12 mouse cellular contexts compared by ENCODE assay signal in genomic region chr11:21096590-21096989, GRCm38 (mm10). TPM values are rescaled to one million over a fixed set of nuclear protein-coding genes. Genes with fewer than 3 reads are reported as not detected.
DNase-seq lines count a peak whose midpoint lies in the region; ATAC-seq and TF ChIP-seq lines count a peak whose summit lies in the region.
"Had no signal": no experiment of that assay in that cellular context is flagged by ENCODE, and none has a peak within 500 bp of the region (broad histone marks: within the 10 kb centered on the region; RNA-seq: fewer than 3 reads in every experiment).

No protein-coding gene starts in this region.

- no peaks in the 10 kb centered on the region for H3K27me3 ChIP-seq in CH12.LX (replicated peaks)
- H3K27me3 ChIP-seq: forebrain, embryonic 15.5 days had no signal

- in situ Hi-C loops in CH12.LX (cut with MboI; ENCODE audit: low pct_ligation_motif_present, low pct_unique_long_range_greater_than_20kb, low sequenced_read_pairs): loop anchor here (10.0 kb wide), 1 partner anchor 182 kb away; no protein-coding TSS in a partner anchor

- peak; percentile 44; the same call in 1 of the 2 replicates for ATAC-seq in megakaryocyte-erythroid progenitor cell, adult 5-6 weeks (replicated peaks; ENCODE audit: low FRiP score, low TSS enrichment, poor library complexity, severe bottlenecking)
- ATAC-seq: forebrain, embryonic 15.5 days; intestine, embryonic 16.5 days had no signal

- H3K79me2 ChIP-seq in CH12.LX (replicated peaks; ENCODE audit: control insufficient read depth, extremely low read depth, insufficient read depth, poor library complexity, severe bottlenecking): peaks cover 32% of the 10 kb centered on the region

- DNase-seq in left cerebral cortex, adult 2 months (ENCODE audit: extremely low spot score in 1 of 2, low spot score in 2 of 2): no peak
- no peak for DNase-seq in left cerebral cortex, adult 11 months (ENCODE audit: low spot score)
- DNase-seq in CH12.LX (ENCODE audit: extremely low read depth): peak; percentile 36
- peak; percentile 51 for DNase-seq in T-cell, adult 2 months (ENCODE audit: low spot score)
- no peak for DNase-seq in frontal cortex, postnatal 25 days (ENCODE audit: low spot score in 2 of 2)
- DNase-seq in spleen, postnatal 4 days (ENCODE audit: low spot score in 2 of 2): no peak
- no peak for DNase-seq in kidney, adult 11 months
- DNase-seq: right cerebral cortex, adult 18-20 months had no signal

- no peaks in the 10 kb centered on the region for H3K9me3 ChIP-seq in CH12.LX (replicated peaks; ENCODE audit: low read length)
- H3K9me3 ChIP-seq: forebrain, embryonic 15.5 days had no signal

- no peak for TF ChIP-seq POLR2A in CH12.LX (IDR thresholded peaks at IDR 0.05; ENCODE audit: low read depth, low read length)

- no peak overlapping the region for H3K9ac ChIP-seq in CH12.LX (ENCODE audit: insufficient read depth, low read depth)
- H3K9ac ChIP-seq: forebrain, embryonic 15.5 days had no signal

- intact Hi-C loops in left cerebral cortex, adult 2 months (cut with DNase I): loop anchor here (10.0 kb wide), 1 partner anchor 358 kb away; no protein-coding TSS in a partner anchor

- peaks cover 0 to 25% of the 10 kb centered on the region in 2 experiments for H3K36me3 ChIP-seq in CH12.LX (replicated peaks in 1 of 2; ENCODE audit: control insufficient read depth in 1 of 2, insufficient read depth in 1 of 2, low read length in 1 of 2)
- H3K36me3 ChIP-seq: forebrain, embryonic 15.5 days had no signal

- no peak for TF ChIP-seq EP300 in CH12.LX (IDR thresholded peaks at IDR 0.05; ENCODE audit: low read length)

- no peak overlapping the region for H3K27ac ChIP-seq in left cerebral cortex, adult 2 months
- no peak overlapping the region for H3K27ac ChIP-seq in CH12.LX (ENCODE audit: insufficient read depth, low read depth)
- H3K27ac ChIP-seq: forebrain, embryonic 15.5 days had no signal

- peak; percentile 63 for TF ChIP-seq RAD21 in CH12.LX (IDR thresholded peaks at IDR 0.05; ENCODE audit: low read depth, low read length)

- peaks cover 0 to 64% of the 10 kb centered on the region in 2 experiments; a peak in 2 of 4 replicates for H3K4me1 ChIP-seq in CH12.LX (ENCODE audit: control insufficient read depth in 1 of 2, insufficient read depth in 2 of 2)

- dilution Hi-C loops in CH12.LX (cut with MboI; ENCODE audit: extremely low pct_ligation_motif_present, extremely low pct_unique_long_range_greater_than_20kb, low sequenced_read_pairs): no loop called here

- TF ChIP-seq CTCF in left cerebral cortex, adult 2 months (IDR thresholded peaks at IDR 0.05): peak; percentile 23
- peak; percentile 50 to 67; a peak in 3 of 4 replicates for TF ChIP-seq CTCF in CH12.LX (conservative IDR thresholded peaks at IDR 0.05 in 1 of 2, IDR thresholded peaks at IDR 0.05 in 1 of 2; ENCODE audit: low read depth in 2 of 2, low read length in 2 of 2)

- no peak overlapping the region for H3K4me2 ChIP-seq in CH12.LX (ENCODE audit: insufficient read depth, low read depth, poor library complexity, severe bottlenecking)
- H3K4me2 ChIP-seq: forebrain, embryonic 15.5 days had no signal

- no peak overlapping the region for H3K4me3 ChIP-seq in left cerebral cortex, adult 2 months
- no peak overlapping the region for H3K4me3 ChIP-seq in CH12.LX (replicated peaks in 1 of 3; ENCODE audit: low read depth in 2 of 3, low read length in 2 of 3, poor library complexity in 1 of 3)
- H3K4me3 ChIP-seq: forebrain, embryonic 15.5 days; myocyte had no signal

TF ChIP-seq in CH12.LX, 34 proteins besides CTCF, POLR2A, EP300 and RAD21:
- TF ChIP-seq SMC3 (IDR thresholded peaks at IDR 0.05; ENCODE audit: low read depth, low read length): peak; percentile 60
- TF ChIP-seq MXI1 (IDR thresholded peaks at IDR 0.05; ENCODE audit: low read depth, low read length): no peak

RNA-seq across cellular contexts. Expression of gene Peli1, which starts 5.5 kb away (rescaled TPM):
- total RNA-seq in left cerebral cortex, adult 2 months (2021): 10 to 100 TPM; 39.4 to 48.0 TPM
- total RNA-seq in CH12.LX (2012; rRNA removed) (6.7 and 7.8 TPM in 2 replicates), CH12.LX (2014; rRNA removed) (14.1 and 14.8 TPM in 2 replicates)
- polyA plus RNA-seq in CH12.LX (2012; ENCODE audit: insufficient read length, low read depth): 21.2 and 25.9 TPM in 2 replicates
- 12.7 and 15.2 TPM in 2 replicates for total RNA-seq in megakaryocyte-erythroid progenitor cell, adult 5-6 weeks (2014; fragmentation: Nextera tagmentation)
- 13.1 and 18.8 TPM in 2 replicates for total RNA-seq in megakaryocyte-erythroid progenitor cell, adult 5-6 weeks (2017)

Comparison
In these comparisons a context has a peak if more than half of its experiments do, and no peak if none do; other contexts are left out.
1. DNase-seq: peak in CH12.LX (single experiment) and T-cell, adult 2 months (single experiment); none in left cerebral cortex, adult 2 months (0 of 2), left cerebral cortex, adult 11 months (single experiment), frontal cortex, postnatal 25 days (0 of 2), spleen, postnatal 4 days (0 of 2) and kidney, adult 11 months (single experiment).